Mouse (Mus musculus): ENCODE results near the gene 4930455H04Rik.

The 4930455H04Rik gene

DNA sequence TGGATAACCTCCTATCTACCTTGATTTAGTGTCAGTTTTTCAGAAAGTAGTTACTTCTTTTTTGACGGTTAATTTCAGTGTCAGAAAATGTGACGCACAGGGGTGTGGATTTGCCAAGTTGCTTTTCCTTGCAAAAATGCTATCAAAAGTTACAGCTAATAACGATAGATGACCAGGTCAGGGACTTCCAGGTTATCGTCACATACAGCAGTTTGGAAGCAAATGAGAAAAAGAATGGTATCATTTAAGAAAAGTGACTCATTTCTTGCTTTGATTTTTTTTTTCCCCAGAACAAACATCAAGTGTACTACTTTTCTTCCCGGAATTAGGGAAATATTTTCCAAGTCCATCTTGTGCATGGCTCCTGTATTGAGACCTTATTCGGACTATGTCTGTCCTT is 631 bp upstream of the 4930455H04Rik start:
- in situ Hi-C loops (cut with MboI, MseI) = no loop called here

DNA sequence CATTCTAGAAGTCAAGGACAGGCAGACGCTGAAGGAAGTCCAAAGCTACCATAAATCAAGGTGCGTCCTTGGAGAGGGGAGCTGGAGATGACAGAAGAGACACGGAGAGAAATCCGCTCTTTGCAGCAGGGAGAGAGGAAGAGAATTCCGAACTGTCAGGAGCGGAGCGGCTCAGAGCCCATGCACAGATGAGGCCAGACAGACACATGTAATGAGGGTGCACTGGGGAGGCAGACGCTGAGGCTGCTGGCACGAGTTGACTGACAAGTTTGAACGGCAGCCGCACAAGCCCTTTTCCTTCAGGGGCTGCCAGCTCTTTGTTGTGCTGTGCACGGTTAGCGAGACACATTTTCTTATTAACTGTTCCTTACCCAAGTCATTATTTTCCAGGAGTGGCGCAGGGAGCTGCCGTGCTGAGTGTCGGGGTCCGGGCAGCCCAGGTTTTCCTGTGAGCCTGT is 502 bp downstream of the 4930455H04Rik start, which contains the start of gene Palmd:
Gene Palmd (minus strand): TSS at position 448 of the 458 bp plus-strand sequence.
- in situ Hi-C loops (cut with MboI, MseI) = no loop called here

DNA sequence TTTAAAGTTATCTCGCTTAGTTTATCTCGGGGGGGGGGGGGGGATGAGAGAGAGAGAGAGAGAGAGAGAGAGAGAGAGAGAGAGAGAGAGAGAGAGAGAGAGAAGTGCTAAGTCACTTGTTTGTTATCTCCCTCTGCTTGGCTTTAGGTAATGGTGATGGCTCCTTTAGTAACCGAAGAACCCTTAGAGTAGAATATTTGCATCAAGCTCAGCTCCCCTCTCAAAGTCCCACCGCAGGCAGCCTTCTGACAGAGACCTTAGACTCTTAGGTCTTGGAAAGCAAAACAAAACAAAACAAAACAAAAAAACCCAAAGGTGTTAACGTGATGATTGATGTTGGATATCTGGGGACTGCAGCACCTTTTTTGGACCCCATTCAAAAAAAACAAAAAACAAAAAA is 936 bp downstream of the 4930455H04Rik start:
- in situ Hi-C loops (cut with MboI, MseI) = no loop called here

DNA sequence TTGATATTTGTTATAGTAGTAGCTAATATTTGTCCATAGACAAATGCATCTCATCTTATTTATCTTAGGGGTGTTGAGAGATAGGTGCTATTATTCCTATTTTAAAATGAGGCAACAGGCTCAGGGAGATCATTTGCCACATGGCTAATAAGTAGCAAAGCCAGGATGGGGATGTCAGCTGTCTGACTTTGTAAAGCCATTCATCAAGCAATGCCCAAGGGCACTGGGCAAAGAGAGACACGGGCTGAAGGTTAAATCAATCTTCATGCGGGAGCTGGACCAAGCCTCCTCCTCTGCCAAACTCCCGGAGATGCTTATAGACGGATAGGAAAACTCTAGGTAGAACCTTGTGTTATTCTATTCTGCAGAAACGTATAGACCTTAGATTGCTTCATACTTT is 1.7 kb downstream of the 4930455H04Rik start:
- in situ Hi-C loops (cut with MboI, MseI) = no loop called here

DNA sequence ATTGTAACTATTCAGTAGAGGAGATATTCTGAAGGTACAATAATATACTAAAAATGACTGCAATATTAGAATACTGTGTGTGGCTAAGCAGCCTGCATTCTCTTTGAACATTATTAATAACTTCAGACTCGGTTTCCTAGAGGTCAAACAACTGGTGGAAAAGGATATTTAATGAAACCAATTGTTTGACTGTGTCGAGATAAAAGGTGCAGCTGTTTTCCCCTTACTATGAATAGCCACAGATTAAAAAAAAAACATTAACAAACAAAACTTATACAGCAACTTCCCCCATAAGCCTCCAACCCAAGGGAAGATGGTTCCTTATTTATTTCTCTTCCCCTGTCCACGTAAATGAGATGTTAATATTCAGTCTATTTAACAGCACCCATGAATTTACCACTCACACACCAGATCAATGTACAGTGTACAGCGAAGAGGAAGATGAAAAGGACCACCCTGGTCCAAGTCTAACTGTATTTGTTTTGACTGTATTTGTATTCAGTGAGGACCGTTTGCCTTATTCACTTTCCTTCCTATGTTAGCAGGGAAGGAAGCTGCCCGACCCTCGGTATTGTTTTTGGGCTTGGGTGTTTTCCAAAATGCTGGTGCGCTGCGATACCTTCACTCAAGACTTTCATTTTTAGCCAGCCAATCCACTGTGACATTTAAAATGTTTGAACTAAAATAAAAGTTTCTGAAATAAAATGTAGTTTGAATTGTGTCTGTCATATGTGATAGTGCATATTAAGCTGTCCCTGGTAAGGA is 13.9 kb downstream of the 4930455H04Rik start:
- in situ Hi-C loops (cut with MboI, MseI) = no loop called here

DNA sequence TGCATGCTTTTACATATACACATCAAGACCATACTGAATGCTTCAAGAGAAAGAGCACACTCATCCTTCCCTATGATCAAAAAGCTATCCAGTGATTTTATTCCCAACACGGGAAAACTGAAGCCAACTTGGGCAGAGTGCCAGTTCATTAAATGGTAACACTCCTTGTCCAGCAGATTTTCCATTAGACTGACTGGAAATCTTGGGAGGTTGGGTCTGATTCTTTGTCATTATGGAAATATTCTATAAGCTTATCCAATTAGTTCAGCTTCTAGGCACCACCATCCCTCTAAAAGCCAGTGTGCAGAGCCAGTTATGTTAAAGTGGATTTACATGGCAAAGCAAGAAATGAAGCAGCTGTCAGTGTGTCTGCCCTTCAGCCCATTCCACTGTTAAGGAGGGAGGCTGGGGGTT is 17.0 kb downstream of the 4930455H04Rik start:
- in situ Hi-C loops (cut with MboI, MseI) = no loop called here

DNA sequence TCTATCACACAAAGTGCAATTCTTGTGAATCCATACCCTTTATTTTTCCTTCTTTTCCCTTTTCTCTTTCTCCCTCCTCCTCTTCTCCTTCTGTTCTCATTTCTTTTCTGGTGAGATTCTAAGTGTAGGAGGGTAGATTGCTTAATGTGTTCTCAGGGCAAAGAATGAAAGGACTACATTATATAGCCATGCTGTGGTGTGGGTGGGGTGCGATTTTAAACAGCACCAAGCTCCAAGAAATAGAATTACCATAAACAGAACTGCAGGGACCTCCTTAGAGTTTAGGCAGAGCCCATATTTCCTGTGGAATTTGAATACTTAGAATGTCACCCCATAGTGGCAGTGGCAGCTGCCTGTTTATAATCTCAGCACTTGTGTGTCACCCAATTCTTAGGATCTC is 17.7 kb downstream of the 4930455H04Rik start:
- in situ Hi-C loops (cut with MboI, MseI) = no loop called here

DNA sequence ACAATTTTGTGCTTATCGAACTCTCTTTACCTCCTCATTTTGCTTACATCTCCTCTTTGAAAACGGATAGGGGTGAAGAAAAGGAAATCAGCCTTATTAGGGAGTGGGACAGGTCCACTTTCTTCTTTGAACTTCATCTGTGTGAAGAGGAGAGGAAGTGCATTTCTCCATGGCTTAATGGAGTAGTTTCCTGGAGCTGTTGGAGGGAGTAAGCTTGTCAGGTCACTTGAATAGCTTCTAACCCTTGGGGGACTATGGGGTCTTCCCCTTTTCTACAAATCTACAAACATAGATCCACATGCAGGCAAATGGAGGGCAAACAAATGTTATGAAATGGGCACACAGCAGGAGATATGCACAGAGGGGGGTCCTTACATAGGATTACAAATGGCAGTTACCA is 18.4 kb downstream of the 4930455H04Rik start:
- in situ Hi-C loops (cut with MboI, MseI) = no loop called here

DNA sequence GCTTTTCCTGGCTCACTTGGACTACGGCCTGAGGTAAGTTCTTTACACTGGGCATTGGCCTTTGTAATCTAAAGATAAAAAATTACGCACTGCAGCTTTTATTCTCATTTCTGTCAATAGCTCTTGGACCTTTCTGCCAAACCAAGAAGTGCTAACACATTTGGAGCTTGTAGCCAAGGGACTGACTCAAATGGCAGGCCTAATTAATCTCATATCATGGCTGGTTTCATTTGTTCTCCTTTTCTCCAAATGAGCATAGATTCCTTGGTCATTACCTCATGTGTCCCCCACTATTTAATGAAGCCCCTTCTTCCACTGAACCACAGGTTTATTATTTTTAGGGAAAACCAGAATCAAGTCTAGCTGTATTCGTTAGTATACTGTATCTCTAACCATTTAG is 20.2 kb downstream of the 4930455H04Rik start:
- in situ Hi-C loops (cut with MboI, MseI) = no loop called here

DNA sequence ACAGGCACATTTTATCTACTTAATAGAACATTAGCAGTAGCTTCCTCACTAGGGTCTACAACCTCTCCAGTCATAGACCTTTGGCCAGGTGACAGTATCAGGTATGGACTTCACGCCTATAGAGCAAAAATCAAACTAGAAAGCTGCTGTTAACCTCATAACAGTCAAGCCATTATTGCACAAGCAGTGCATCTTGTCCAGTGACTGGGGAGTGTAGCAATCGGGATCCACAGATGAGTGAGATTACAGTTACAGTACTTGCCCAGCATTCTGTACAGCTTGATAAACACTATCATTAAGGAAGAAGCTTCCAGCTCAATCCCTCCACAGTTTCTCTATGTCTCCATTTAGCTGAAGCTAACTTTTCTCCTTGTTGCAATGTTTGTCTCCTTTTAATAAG is 23.1 kb downstream of the 4930455H04Rik start:
- in situ Hi-C loops (cut with MboI, MseI) = no loop called here

DNA sequence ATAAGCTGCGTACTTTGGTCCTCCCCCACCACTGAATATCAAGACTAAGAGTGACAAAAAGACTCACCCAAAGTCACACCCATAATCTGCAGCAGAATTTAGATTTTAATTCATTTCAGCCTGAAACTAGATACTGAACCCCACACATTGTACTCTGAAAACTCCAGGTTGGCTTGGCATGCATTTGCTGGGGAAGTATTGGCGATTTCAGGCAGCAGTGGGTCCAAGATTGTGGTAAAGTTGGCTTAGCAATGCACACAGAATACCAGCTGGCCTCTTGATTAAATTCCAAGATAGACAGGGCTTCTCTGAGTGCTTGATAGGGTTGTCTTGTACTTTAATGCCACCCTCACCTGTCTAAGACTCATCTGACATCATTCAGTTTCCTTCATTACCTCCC is 24.9 kb downstream of the 4930455H04Rik start:
- in situ Hi-C loops (cut with MboI, MseI) = no loop called here

DNA sequence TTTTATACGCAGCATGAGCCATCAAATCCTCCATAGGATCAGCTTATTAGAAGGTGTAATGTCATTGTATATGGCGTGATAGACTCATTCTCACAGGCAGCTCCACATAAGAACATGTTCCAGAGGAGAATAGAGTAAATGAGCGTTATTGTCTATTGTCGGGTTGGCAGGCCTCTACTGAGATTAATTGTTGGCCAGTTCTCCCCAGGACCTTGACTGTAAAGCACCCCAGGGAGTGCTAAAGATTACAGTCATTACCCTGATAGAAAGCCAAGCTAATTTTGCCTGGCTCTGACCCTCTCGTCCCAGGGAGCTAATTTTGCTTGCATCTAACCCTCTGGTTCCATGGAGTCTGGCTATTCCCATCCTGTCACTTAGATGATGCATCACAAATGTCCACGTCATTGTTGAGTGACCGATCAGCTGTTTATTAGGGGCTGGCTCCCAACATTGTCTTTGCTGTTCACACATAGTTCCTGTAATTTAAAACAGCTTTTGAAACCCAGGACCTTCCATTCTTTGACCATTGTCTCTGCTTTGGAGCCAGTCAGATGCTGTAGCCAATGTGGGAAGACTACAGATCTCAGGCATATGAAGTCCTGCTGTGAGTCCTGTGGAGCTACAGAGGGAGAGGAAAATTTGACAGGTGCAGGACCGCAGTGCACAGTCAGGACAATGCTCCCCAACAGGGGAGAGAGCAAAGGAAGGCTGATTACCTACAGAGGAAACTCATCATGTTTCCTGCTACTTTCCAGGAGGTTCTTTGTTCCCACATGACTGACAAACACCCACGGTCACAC is 33.8 kb downstream of the 4930455H04Rik start:
- in situ Hi-C loops (cut with MboI, MseI) = no loop called here

DNA sequence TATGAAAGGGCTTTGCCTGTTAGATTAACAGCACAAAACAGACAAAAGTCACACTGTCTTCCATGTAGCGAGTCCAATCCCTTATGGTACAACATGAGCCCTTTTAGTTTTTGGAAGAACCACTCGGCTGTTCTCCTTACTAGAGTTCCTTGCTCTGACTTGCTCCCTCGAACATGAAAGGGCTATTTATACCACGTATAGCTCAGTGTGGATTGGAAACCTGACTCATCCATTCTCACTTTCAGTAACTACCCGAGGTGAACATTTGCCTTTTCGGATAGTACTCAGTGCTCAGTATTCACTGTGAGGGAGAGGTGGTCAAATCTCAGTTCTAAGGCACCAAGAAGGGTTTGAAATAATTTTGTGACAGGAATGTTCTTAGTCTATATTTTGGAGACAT is 35.3 kb downstream of the 4930455H04Rik start:
- in situ Hi-C loops (cut with MboI, MseI) = no loop called here

DNA sequence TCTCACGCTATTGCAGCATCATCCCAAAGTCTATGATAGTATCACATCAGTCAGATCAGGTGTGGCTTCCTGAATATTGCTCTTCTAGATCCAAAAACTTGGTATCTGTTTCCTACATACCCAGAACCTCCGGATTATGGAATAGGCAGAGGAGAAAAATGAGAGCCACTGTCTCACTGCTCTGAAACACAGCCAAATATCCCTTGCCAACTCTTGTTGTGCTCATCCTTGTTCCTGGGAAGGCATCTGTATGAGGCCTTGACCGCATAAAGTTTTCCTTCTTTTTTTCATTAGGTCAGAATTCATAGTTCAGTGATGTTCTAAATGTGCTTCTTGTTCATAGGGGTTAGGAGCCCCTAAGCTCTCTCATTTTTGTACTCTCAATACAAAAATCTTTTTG is 38.6 kb downstream of the 4930455H04Rik start:
- in situ Hi-C loops (cut with MboI, MseI) = no loop called here

DNA sequence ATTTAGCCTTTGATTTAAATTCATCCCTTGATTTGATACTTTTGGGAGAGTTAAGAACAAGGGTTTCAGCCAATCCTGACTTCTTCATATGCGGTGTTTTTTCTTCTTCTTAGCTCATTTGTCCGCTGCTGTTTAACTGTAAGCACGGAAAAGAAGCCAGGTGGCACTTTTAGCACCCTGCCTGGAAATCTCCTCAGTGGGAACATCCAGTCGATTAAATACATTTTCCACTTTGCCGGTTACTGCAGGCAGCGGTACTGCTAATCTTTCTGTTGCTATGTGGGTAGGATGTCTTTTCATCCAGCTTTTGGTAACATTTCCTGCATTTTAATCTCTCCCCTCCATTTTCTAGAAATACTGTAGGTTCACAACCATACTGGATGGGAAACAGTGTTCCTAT is 39.3 kb downstream of the 4930455H04Rik start:
- in situ Hi-C loops (cut with MboI, MseI) = no loop called here

DNA sequence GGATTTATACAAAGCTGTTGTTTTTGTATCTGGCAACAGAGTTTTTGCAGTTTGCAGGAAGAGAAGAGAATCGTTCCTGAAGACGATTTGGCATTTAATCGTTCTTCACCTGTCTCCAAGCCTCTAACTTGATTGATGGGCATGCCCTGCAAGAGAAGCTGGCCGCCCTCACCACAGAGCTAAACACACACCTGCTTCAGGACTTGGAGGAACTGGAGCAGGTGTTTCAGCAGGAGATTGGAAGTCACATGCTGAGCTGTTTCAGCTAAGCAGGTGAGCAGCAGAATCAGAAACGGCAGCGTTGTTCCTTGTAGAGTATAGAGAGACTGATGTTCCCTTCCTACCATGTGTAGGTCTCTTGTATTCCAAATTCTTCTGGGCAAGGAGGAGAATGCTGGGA is 42.1 kb downstream of the 4930455H04Rik start:
- in situ Hi-C loops (cut with MboI, MseI) = no loop called here

DNA sequence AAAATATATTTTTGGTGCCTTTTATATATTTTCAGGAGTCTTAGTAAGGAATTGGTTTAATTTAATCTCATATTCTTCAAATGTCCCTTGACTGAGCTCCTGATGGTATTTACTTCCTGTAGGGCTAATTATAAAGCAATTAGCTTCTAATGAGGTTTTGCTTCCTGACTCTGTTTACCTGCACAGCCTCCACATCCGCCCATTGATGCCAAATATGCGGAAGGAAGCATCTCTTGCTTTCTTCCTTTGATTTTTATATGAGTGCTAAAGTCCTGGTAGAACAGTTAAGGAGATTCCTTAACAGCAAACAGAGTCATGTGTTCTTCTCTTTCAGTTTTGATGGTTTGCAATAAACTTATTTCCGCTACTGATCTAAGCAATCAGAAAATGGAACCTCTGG is 52.3 kb downstream of the 4930455H04Rik start:
- in situ Hi-C loops (cut with MboI, MseI) = no loop called here

DNA sequence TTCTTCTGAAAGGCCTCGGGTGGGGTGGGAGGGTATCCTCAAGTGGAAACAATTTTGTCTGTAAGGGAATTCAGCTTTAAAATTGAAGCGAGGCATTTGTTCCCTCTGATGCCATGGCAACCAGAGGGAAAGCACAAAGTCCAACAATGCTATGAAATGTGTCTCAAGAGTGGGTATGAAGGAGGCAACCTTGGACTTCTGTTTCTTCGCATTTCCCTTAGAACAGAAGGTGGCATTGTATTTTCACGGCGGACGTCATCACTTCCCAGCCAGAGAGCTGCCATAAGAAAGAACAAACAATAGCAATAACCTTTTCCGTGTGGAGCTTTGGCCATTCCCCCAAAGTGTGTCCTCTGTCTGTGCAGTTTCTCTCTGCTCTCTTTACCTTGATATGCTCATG is 53.8 kb downstream of the 4930455H04Rik start:
- in situ Hi-C loops (cut with MboI, MseI) = no loop called here

DNA sequence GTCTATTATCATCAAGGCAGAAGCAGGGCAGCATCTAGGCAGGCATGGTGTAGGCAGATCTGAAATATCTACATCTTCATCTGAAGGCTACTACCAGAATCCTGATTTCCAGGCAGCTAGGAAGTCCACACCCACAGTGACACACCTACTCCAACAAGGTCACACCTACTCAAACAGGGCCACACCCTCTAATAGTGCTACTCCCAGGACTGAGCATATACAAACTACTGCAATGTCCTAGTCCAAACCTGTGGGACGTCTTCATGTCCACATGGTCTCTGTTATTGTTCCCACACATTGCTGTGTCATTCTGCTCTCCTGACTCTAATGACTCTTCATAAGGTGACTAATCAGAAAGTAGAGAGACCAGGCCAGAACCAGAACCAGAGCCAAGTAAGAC is 56.0 kb downstream of the 4930455H04Rik start:
- in situ Hi-C loops (cut with MboI, MseI) = no loop called here

DNA sequence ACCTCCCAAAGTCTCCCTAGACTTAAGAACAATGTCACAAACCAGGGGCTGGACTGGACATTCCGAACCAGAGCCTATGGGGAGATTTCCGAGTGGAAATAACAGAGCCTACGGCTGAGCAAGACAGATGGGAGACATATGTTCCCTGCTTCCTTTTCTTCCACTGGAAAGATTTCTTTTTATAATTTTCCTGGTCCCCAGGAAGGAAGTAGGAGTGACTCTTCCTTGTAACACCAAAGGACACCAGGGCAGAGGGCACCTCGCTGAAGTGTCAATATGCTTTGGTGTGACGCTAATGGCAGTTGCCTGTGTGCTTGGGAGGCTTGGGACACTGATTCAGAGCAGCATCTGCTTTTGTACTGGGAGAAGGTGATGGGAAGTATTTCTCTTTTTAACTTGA is 56.5 kb downstream of the 4930455H04Rik start:
- in situ Hi-C loops (cut with MboI, MseI) = no loop called here

DNA sequence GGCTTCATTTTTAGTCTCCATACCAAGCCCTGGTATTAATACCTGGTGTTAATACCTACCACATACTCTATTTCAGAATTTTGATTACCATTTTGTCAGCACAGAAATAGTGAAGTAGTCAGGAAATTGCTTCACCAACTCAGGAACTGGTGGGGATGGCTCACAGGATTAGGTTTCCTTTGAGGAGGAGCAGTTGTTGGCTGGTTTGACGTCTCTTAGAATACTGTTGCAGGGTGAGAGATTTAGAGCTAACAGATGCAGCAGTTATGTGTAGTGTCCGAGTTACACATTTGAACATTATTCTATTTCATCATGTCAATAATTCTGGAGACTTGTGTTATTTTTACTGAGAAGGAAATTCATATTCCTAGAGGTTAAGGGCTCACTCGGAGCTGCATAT is 57.4 kb downstream of the 4930455H04Rik start:
- in situ Hi-C loops (cut with MboI, MseI) = no loop called here

All from regulatory T cell (primary cell).